Mouse (Mus musculus): ENCODE data around the gene Kirrel3. TPM values are rescaled to one million over a fixed set of nuclear protein-coding genes. Genes with fewer than 3 reads are reported as not detected.

The Kirrel3 gene
- total RNA-seq, 2 experiments from 2014 or later = not detected

DNA sequence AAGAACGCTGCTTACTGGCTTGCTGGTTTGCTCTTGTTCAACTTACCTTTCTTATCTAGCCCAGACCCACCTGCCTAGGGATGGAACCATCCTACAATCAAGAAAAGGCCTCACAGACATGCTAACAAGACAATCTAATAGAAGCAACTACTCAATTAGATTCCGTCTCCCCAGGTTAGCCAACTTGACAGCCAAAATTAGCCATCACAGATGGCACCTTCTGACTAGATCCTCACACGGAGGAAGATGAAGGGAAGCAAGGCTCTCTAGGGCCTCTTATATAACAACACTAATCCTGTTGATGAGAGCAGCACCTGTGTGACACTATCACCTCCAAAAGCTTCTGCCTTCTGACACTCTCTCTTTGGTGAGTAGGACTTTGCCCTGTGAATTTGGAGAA lies 321.2 kb downstream of the Kirrel3 start:
- no peak for ATAC-seq (replicated peaks; ENCODE audit: poor library complexity)

DNA sequence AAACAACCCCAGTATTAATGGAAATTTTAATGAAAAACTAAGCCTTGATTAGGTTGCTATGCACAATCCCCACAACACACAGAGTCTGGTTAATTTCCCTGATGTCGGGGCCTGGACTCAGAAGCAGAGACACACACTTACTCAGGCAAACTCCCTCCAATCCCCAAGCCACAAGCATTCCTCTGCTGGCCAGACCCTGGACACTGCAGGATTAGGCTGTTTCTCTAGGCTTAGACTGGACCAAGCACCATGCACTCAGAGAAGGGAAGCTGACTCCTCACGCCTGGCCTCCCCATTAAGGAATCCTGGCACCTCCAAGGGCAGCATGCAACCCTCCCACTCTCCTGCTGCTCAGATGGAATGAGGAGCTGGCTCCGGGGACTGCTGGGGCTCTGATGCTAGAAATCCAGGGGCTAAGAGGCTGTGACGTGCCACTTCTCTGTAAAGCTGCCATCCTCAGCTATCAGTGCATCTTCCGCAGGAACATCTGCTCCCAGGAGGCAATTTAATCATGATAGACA lies 324.4 kb downstream of the Kirrel3 start:
- no peak for ATAC-seq (replicated peaks; ENCODE audit: poor library complexity)

DNA sequence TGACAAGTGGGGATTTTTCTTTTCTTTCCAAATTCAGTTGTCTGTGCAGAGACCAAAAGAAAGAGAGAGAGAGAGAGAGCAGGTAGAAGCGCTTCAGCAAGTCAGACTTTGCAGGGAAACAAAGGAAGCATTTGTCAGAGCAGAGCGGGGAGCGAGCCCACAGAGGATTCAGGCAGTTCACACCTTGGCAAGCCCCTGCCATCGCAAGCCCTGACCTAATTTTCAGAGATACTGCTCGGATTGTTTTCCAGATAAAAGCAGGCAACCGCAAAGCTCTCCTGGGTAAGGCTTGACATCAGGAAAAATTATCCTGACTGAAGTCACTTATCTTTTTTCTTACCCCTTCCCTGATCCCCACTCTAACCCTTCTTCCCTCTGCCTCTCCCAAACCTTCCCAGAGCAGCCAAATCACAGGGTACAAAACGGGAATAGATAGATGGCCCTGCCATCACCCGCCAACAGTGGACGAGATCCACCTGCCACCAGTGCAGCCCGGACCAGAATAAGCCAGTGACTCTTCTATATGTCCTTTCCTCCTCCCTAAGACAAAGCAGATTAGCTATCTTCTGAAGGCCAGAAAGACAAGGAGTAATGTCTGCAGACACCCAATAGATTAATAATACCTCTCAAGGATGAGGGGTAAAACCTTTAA lies 332.8 kb downstream of the Kirrel3 start:
- no peak for ATAC-seq (replicated peaks; ENCODE audit: poor library complexity)

DNA sequence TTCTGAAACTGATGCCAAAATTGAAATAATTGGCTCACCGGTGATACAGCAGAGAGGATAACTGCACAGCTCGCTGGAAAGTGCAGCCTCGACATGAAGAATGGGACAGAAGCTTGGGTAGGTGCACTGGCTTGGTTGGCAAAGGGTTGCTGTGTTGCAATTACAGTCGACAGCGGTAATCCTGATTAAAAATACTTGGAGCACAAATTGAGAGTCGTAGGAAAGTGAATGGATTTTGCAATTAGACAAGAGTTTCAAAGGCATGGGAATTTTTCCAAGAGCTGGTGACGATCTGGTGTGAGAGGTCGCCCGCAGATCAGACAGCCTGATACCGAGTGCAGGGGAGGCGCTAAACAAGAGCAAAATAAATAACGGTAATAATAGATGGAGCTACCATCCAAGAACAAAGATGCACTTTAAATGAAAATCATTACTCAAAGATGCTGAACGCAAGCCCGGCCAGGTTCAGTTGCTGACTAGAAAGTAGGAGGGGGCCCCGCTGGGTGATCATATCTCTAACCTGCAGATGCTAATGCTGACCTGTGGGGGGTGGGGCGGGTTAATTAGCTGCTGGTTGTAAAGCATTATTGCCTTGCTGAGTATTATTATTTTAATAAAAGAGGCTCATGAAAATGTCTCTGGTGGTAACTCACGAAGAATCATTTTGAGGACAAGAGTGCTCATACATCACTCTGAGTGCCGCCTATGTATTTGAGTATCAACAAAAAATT lies 338.8 kb downstream of the Kirrel3 start:
- no peak for ATAC-seq (replicated peaks; ENCODE audit: poor library complexity)

DNA sequence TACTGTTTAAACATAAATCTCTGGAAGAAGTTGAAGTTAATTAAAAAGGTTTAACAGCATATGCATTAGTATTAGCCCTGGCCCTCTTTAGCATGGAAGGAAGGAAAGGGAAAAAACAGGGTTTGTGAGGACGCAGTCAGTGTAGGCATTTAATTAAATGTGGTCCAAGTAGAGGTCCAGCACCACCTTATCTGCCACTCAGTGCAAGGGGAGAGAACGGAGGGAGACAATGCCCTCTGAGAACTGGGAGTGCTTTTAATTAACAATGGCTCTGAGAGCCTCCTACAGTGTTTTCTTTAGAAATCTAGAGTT lies 339.4 kb downstream of the Kirrel3 start:
- ATAC-seq (replicated peaks; ENCODE audit: poor library complexity) = no peak

DNA sequence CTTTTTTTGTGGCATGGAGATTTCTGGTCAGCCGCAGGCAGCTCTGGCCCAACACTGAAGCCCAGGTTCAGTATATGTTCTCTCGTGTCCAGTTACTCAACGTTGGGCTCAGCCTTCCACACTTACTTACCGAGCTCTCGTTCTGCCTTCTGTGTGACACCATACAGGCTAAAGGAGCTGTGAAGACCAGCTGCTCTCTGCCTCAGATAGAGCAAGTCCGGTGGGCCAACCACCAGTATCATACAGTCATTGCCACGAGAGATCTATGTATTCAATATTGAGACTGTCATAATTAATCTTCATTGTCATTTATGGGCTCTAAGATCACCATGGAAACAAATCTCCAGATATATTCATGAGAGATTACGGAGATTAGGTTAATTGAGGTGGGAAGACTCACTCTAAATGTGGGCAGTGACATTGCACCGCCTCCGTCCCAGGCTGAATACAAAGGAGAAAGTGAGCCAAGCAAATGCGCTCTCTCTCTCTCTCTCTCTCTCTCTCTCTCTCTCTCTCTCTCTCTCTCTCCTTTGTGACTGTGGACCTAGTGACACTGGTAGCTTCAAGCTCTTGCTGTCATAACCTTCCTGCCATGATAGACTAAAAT lies 339.8 kb downstream of the Kirrel3 start:
- no peak for ATAC-seq (replicated peaks; ENCODE audit: poor library complexity)

DNA sequence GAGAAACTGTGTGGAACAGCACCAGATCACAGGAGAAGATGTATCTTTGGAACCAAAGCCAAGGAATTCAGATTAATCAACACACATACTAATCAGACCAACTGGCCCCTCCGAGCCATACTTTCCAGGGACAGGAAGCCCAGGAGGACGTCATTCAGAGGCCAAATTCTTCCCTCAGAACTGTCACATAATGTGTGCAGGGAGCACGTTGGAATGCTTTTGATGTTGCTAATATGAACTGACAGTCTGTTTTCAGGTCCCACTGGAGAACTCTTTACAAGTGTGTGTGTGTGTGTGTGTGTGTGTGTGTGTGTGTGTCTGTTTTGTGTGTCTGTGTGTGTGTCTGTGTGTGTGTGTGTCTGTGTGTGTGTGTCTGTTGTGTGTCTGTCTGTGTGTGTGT lies 345.0 kb downstream of the Kirrel3 start:
- no peak for ATAC-seq (replicated peaks; ENCODE audit: poor library complexity)

DNA sequence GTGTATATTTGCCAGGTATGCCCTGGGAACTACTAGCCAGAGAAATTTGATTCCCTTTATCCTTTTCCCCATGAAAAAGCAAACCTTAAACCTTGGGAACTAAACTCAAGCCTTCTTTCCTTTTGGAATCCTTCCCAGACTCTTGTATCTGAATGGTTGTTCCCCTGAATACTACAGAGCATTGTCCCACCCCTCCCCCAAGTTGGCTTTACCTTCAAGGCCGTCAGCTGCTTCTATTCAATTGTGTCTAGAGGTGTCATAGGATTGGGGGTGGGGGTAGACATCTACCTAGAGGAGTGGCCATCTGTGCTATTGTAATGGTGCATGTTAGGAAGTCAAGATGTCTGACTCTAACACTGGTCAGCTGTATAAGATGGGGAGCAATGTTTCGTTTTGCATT lies 351.1 kb downstream of the Kirrel3 start:
- ATAC-seq (replicated peaks; ENCODE audit: poor library complexity) = no peak

DNA sequence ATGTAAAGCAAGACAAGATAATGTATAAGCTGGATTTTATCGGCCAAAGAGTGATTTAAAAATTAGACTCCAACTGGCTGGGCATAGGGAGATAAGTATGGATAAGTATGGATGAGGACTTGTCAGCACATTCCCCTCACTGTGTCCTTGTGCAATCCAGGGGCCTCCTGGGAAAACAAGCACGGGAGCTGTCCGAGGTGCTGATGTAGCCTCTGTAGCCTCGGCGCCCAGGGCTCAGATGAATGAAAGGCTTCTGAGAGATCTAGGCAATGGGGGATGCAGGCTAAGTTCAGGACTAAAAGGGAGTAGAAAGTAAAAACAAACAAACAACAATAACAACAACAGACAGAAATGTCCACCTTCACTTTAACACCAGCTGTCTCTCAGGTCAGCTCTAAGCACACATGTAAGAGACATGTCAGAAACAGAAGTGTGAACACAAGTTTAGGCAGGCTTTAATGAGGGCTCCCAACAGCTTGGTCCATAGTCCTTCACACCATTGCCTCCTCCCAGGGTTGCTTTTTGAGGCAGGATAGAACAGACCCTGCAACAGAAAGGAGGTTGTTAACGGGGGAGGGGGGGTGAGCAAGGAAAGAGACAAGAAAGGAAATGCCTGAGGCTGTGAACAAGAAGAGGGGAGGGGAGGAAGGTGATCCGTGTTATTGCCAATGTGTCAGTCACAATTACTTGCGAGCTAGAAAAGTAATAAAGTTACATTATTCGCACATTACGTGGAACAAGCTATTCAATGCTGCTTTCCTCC lies 352.2 kb downstream of the Kirrel3 start:
- ATAC-seq (replicated peaks; ENCODE audit: poor library complexity) = no peak

DNA sequence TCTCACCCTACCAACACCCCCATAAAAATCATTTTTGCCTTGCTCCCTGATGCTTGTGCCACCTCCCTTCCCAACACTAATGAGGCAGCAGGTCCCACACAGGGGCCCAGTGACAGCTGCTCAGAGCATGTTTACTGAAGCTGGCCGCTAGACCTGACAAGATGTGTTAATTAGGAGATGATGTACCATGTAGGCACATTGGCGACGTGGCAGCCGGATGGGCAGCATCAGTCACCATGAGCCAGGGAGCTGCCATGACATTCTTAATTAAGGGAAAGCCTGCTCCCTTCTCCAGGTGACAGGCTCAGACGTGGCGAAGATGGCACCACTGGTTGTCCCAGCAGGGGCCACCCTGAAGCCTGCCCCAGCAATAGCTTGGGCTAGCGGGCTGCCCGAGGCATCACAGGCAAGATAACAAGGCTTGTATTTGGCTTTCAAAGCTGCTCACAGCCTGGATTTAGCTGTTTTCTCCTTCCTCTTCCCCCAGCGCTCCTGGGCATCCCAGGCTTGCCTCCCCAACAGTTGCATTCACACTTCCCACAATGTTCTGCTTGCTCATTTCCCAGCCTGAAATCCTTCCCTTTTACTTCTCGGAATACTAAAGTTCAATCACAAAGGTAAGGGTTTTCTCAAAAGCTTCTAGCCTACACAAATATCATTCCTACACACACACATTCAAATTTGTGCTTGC lies 357.7 kb downstream of the Kirrel3 start:
- ATAC-seq (replicated peaks; ENCODE audit: poor library complexity) = no peak

DNA sequence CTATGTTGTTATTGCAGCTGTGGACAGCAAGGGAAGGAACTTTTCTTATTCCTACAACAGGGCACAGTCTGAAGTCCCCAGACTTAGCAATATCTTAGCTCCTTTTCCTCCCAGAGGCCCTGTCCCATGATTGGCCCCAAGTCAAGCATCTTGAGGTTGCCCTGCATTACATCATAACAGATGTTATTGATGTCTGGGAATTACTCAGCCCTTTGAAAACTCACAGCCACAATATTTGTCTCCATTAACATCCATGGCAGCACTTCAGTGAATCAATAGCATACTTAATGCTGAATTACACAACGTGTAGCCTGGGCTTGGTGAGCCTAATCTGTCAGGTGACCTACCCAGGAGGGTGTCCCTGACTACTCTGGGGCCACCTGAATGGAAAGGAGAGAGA lies 360.7 kb downstream of the Kirrel3 start:
- no peak for ATAC-seq (replicated peaks; ENCODE audit: poor library complexity)

DNA sequence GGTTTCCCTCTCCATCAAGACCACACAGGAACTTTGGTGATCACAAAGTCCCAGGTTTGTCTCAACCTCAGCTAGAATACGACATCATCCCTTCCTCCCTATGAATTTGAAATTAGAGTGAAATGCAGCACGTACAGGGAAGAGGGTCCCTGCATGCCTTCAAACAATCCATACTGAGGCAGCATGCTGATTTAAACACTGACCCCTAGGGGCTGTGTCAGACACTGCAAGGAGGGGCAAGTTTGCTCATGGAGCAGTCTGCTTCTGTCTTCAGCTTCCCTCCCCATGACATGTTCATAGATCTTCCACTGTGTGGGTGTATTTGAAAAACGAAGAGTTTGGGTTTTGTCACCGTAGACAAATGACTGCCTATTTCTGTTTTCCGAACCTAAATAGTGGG lies 362.0 kb downstream of the Kirrel3 start:
- ATAC-seq (replicated peaks; ENCODE audit: poor library complexity) = 0 out of 2 replicates have a peak, but pooled peaks have one; percentile 52

DNA sequence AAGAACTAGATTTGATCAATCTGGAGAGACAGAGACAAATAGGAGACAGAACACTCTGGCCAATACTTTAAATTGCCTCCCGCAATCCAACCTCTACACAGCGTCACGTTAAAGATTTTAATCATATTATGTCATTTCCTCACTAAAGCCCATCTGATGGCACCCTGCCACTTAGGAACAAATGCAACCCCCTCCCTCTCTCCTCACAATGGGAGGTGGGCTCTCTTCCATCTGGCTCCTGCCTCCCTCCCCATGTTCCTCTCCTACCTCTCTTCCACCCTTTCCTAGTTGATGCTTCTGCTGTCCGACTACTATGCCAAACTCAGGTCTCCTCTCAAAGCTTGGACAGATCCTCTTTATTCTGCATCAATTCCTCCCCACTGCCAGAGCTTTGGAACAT lies 365.4 kb downstream of the Kirrel3 start:
- no peak for ATAC-seq (replicated peaks; ENCODE audit: poor library complexity)

DNA sequence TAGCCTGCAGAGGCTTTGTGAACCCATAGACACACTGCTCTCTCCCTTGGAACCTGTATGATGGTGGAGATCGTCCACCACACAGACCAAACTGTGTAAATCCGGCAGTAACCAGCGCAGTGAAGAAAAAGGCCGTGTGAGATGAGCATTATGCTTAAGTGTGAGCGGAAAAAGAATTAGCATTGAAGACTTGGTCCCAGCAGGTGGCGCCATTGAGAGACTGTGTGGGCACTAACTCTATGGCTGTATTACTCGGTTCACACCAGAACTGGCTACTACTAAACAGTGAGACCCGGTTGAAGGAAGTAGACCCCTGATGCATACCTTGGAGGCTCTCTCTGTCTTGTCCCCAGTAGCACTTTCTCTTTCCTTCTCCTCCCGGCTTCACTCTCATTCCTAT lies 371.9 kb downstream of the Kirrel3 start:
- ATAC-seq (replicated peaks; ENCODE audit: poor library complexity) = peak; percentile 58

DNA sequence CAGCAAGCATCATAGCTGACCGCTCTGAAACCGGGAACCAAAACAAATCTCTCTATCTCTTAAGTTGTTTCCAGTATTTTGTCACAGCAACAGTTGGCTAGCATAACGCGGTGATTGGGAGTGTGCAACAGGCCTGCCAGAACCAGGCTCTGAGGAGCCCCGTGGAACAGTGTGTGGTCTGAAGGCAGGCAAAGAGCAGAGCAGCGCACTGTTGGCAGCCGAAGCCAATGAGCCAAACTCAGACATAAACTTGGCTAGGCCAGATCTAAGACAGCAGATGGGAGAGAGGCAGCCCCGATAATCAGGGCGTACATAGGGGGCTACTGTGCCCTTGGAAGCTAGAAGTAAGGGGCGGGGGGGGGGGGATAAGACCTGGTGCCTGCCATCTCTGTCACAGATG lies 372.4 kb downstream of the Kirrel3 start:
- no peak for ATAC-seq (replicated peaks; ENCODE audit: poor library complexity)

DNA sequence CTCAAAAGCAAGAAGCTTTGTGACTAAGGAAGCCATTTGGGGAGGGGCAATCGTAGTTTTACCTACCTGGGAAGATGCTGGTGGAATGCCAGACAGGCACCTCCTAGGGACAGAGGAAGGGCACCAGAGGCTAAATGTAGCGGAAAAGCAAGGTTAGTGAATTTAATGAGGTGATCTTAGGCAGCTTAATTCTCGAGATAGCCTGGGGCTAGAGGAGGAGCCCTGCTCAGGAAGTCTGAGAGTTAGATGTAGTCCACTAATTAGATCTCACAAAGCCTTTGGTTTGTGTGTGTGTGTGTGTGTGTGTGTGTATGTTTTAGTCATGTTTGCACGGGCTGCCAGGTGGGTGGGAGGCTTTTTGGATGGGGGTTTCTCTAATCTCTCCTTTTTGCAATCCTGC lies 375.2 kb downstream of the Kirrel3 start:
- no peak for ATAC-seq (replicated peaks; ENCODE audit: poor library complexity)

DNA sequence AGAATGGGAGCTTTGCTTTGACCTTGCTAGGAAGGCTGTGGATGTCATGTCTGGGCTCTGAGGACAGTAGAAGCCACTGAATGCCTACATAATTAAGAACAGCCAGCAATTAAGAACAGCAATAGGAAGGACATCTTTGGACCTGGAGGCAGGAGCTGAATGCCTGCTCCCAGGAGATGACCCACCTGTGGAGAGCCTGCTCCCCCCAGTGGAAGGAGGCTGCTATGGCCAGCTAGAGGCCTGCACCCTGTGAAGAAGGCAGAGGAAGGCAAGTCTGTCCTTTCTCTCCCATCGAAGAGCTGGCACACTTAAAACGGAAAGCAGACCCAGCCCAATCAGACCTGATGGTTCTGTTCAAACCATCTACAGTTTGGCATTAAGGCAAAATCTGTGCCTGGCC lies 376.1 kb downstream of the Kirrel3 start:
- no peak for ATAC-seq (replicated peaks; ENCODE audit: poor library complexity)

DNA sequence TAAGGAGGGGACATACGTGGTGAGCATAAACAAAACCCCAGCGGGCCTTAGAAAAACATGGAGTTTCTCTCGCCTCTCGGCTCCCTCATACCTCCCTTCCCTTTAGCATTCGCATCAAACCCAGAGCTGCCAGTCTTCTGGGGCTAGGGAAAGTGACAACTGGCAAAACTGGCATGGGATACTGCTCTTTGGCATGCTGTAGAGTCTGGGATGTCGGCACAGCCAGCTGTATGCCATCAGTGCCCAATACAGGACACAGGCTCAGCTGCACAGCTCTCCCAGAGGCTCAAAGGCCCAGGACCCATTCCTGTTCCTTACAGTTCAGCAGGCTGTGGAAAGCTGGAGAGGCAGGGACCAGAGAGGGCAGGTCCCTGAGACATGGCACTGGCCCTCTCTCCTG lies 379.9 kb downstream of the Kirrel3 start:
- no peak for ATAC-seq (replicated peaks; ENCODE audit: poor library complexity)

DNA sequence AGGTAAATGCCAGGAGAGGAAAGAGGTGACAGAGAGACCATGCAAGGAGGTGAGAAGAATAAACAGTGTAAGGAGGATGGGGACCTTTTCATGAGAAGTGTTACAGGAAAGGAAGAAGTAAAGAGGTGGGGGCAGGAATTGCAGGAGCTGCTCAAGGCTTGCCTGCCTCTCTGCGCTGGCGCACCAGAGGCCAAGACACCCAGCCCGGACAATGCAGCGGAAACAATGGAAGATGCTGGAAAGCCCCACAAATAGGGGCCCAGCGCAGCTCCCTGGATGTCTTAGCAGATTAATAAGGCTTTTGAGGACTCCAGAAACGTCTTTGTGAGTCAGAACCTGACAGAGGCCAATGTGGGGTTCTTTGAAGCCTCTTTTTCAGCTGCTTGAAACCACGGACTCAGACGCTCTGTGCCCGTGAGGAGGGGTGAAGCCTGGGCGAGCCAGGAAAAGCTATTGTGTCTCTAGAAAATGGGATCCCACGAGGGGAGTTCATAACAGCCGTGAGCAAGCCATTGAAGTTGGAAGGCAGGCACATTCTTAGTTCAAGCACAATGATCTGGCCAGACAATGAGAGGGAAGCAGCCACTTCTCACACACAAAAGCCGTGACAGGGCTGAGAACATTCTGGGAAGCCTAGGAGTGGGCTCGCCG lies 385.7 kb downstream of the Kirrel3 start:
- no peak for ATAC-seq (replicated peaks; ENCODE audit: poor library complexity)

DNA sequence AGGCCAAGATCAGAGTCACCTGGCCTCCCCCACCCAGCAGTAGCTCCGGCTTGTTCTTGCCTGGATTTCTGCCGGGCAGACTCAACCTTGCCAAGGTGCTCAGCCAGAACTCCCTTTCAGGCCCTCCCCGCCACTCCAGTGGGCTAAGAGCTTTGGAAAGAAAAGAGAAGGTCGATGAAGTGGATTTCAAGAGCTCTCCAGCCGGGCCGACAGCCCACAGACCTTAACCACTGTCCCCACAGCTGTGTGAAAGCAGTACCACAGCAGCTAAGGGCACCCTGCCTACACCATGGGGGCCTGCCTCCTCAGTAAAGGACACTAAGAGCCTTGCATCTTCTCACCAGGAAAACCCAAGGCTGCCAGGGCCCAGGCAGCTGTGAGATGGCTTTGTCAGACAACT lies 389.5 kb downstream of the Kirrel3 start:
- no peak for ATAC-seq (replicated peaks; ENCODE audit: poor library complexity)
